Mouse (Mus musculus) liver, embryonic 15.5 days (tissue): ENCODE data around the gene Qk. TPM values are rescaled to one million over a fixed set of nuclear protein-coding genes. Genes with fewer than 3 reads are reported as not detected.

Experiments
- ATAC-seq: fragments of 200-750 bp; cut with Nextera tagmentation; 2 replicates; pipeline ENCODE4 v1.8.0; 2017; ENCODE audit warnings: moderate number of reproducible peaks, mild to moderate bottlenecking, moderate library complexity; ENCODE audit not compliant: insufficient read depth
- H3K27ac ChIP-seq: fragments of 300-500 bp; sonication (generic); replicated peaks from 2 replicates; pipeline ENCODE4 v1.5.1; 2015; ENCODE audit warnings: mild to moderate bottlenecking, inconsistent platforms
- H3K27me3 ChIP-seq: fragments of 300-500 bp; sonication (generic); 2 replicates; pipeline ENCODE4 v1.6.1; 2015; ENCODE audit warnings: mild to moderate bottlenecking, inconsistent platforms
- H3K36me3 ChIP-seq: fragments of 300-500 bp; sonication (generic); replicated peaks from 2 replicates; pipeline ENCODE4 v1.6.1; 2015; ENCODE audit warnings: moderate library complexity, mild to moderate bottlenecking, inconsistent platforms
- H3K4me1 ChIP-seq: fragments of 300-500 bp; sonication (generic); replicated peaks from 2 replicates; pipeline ENCODE4 v1.6.1; 2015; ENCODE audit warnings: inconsistent platforms
- H3K4me2 ChIP-seq: fragments of 300-500 bp; sonication (generic); 2 replicates; pipeline ENCODE4 v1.6.1; 2015; ENCODE audit warnings: moderate library complexity, mild to moderate bottlenecking, inconsistent platforms
- H3K4me3 ChIP-seq: fragments of 300-500 bp; sonication (generic); replicated peaks from 2 replicates; pipeline ENCODE4 v1.5.1; 2015; ENCODE audit warnings: mild to moderate bottlenecking, inconsistent platforms
- H3K9ac ChIP-seq: fragments of 300-500 bp; sonication (generic); 2 replicates; pipeline ENCODE4 v1.6.1; 2015; ENCODE audit warnings: moderate library complexity, mild to moderate bottlenecking, inconsistent platforms
- H3K9me3 ChIP-seq: fragments of 300-500 bp; sonication (generic); replicated peaks from 2 replicates; pipeline ENCODE4 v1.6.1; 2016; ENCODE audit warnings: inconsistent platforms
- WGBS: fragments of 180-500 bp; shearing (Covaris S2); methylation state at CpG from one replicate; pipeline ENCODE4 v1.1.7; 2015; ENCODE audit warnings: mixed read lengths; ENCODE audit not compliant: insufficient replicate concordance; 5-methylcytosine and 5-hydroxymethylcytosine counted together
- polyA plus RNA-seq: library from polyadenylated mRNA; unstranded; fragments of >200 nt; fragmentation: Nextera tagmentation; extraction: Ambion mirVana; gene quantifications from 2 replicates; pipeline ENCODE4 v1.2.1, GENCODE M21; 2015

The Qk gene
- polyA plus RNA-seq, 1 experiment from 2014 or later, result 6.4 TPM

DNA sequence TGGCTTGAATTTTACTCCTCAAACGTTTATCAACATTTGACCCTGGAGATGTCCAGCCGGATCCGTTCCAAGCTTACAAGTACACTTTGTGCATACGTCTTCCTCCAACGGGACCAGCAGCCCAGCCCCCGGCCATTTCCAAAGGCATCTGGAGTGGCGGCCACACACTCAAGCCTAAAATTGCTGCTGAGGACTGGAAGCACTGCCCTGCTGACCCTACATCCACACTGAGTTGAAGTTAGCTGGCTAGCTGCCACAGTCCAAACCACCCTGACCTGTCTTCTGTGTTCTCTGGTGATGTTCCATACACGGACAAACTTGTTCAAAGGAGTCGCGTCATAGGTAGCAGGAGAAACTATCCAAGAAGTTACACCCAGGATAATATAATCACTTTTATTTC is 18.6 kb upstream of the Qk start:
- Histone ChIP-seq H3K36me3 (no peaks in the 10 kb centered on the region), H3K9ac (no peak overlapping the region), H3K27me3 (peaks cover 39% of the 10 kb centered on the region), H3K4me2 (no peak overlapping the region), H3K4me3 (no peak overlapping the region), H3K4me1 (0 out of 2 replicates have a peak, but pooled peaks cover 7% of the 10 kb centered on the region), H3K9me3 (no peaks in the 10 kb centered on the region), H3K27ac (no peak overlapping the region)
- 65% methylated on average over 10 of the region's 10 CpGs for WGBS
- ATAC-seq, result peak; percentile 28; the same call in 1 of the 2 replicates

DNA sequence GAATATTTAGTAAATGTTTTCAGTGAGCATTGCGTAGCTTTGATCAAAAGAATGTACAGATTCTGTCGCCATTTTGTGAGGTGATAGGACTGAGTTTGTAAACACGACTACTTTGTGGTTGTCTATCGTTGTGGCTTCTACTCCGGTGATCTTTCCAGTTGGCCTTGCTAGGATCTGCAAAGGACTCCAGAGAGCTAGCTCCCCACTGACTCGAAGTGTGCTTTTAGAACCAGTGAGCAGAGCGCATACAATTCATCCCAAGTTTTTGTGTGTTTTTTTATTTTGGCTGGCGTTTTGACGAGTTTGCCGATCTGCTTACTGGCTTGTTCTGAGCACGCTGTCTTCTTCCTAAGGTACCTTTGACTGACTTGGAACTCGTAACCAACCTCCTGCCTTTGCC is 16.9 kb upstream of the Qk start:
- no peak overlapping the region for H3K9ac ChIP-seq
- no peak overlapping the region for H3K27ac ChIP-seq
- H3K36me3 ChIP-seq, result no peaks in the 10 kb centered on the region
- H3K9me3 ChIP-seq, result no peaks in the 10 kb centered on the region
- WGBS, result 75% methylated on average over 12 of the region's 12 CpGs
- H3K27me3 ChIP-seq, result peaks cover 40% of the 10 kb centered on the region
- no peak for ATAC-seq
- no peak overlapping the region for H3K4me2 ChIP-seq
- H3K4me1 ChIP-seq, result no peaks in the 10 kb centered on the region
- H3K4me3 ChIP-seq, result no peak overlapping the region

- WGBS, result 21% methylated on average over 16 of the region's 16 CpGs
- no peak overlapping the region for H3K9ac ChIP-seq
- peak overlapping the region; percentile 46 for H3K4me3 ChIP-seq
- peak overlapping the region; percentile 60 for H3K4me2 ChIP-seq
- H3K36me3 ChIP-seq, result no peaks in the 10 kb centered on the region
- no peak for ATAC-seq
- H3K27me3 ChIP-seq, result peaks cover 40% of the 10 kb centered on the region
- no peaks in the 10 kb centered on the region for H3K9me3 ChIP-seq
- no peaks in the 10 kb centered on the region for H3K4me1 ChIP-seq
- no peak overlapping the region for H3K27ac ChIP-seq
Measured at GRCm38 (mm10) chr17:10335809-10336499, 16.3 kb upstream of the Qk start.

DNA sequence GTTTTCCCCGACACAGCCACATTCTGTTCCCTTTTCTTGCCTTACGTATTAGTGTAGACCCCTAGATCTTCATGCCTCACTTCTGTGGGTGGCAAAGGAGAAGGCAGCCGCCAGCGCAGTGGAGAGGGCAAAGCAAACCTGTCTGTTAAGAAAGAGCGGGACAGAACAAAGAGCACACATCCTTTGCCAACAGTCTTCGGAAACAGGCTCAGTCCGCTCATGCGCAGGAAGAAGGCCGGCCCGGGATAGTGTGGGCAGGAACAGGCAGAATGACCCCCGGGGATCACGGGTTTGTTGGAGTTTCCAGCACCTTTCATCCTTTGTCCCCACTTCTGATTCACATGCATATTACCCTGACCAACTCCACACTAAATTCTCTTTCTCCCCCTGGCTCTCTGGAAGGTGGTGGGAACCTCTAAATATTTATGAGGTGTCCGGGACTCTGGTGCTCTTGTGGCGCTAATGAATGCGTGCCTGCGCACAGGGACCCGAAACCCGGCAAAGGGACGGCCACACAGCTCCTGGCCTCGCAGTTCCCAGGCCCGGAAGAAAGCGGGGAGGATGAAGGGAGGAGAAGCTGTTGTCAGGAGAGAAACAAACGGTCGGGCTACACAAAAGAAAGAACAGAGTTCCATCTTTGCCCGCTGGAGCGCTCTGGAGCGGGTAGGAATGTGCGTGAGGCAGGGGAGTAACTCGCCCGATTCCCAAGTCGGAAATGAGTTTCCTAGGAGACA is 15.5 kb upstream of the Qk start:
- H3K4me1 ChIP-seq, result no peaks in the 10 kb centered on the region
- no peaks in the 10 kb centered on the region for H3K36me3 ChIP-seq
- WGBS, result 1% methylated on average over 31 of the region's 31 CpGs
- no peak overlapping the region for H3K27ac ChIP-seq
- H3K9ac ChIP-seq, result no peak overlapping the region; the same call in 1 of the 2 replicates
- ATAC-seq, result no peak
- H3K4me2 ChIP-seq, result peak overlapping the region; percentile 60
- H3K9me3 ChIP-seq, result no peaks in the 10 kb centered on the region
- H3K27me3 ChIP-seq, result peaks cover 40% of the 10 kb centered on the region
- H3K4me3 ChIP-seq, result peak overlapping the region; percentile 46

DNA sequence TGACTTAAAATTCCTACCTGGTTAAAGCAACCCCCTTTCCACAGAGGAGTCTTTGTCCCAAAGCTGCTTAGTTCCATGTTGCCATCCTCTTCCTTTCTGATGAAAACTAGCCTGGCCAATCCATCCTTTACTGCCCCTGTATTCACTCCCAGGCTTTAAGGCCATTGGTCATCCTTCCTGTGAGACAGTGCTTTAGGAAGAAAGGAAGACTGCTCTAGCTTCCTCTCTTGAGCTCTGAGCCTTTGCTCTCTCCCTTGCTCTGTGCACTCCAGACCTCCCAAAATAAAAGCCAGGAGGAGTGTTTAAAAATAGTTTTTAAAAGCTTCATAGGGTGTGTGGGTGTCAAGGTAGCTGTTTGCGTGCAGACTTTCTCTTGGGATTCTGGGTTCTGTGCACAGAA is 14.8 kb upstream of the Qk start:
- Histone ChIP-seq H3K9ac (no peak overlapping the region), H3K4me3 (no peak overlapping the region)

DNA sequence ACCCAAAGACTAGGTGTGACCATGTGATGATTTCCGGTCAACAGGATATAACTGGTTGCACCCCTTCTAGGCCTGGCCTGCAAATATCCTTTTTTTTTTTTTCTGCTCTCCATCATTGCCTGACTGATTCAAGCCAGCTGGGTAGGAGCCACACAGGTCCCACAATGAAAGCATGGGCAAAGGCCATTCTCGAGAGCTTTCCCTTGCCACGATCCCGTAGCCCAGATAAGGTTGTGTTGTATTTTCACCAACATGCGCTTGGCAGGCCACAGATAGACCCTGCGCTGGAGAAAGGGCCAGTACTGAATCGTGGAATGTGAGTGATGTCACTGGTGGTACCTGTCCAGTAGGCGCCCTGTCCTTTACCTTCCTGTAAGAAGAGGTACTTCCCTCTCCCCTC is 13.7 kb upstream of the Qk start:
- H3K9me3 ChIP-seq, result no peaks in the 10 kb centered on the region
- H3K4me3 ChIP-seq, result no peak overlapping the region
- H3K4me2 ChIP-seq, result no peak overlapping the region
- 72% methylated on average over 8 of the region's 8 CpGs for WGBS
- ATAC-seq, result no peak
- H3K36me3 ChIP-seq, result no peaks in the 10 kb centered on the region
- H3K27ac ChIP-seq, result no peak overlapping the region
- H3K4me1 ChIP-seq, result peaks cover 6% of the 10 kb centered on the region; the same call in 1 of the 2 replicates
- no peak overlapping the region for H3K9ac ChIP-seq
- peaks cover 40% of the 10 kb centered on the region for H3K27me3 ChIP-seq

More for the DNA sequence above, 14.8 kb upstream of the Qk start:
- Histone ChIP-seq H3K36me3 (no peaks in the 10 kb centered on the region), H3K27ac (no peak overlapping the region), H3K9me3 (no peaks in the 10 kb centered on the region), H3K27me3 (peaks cover 40% of the 10 kb centered on the region), H3K4me1 (peaks cover under 1% of the 10 kb centered on the region; the same call in 1 of the 2 replicates), H3K4me2 (peak overlapping the region; percentile 60; the same call in 1 of the 2 replicates)
- 27% methylated on average over 1 of the region's 1 CpGs for WGBS
- no peak for ATAC-seq

DNA sequence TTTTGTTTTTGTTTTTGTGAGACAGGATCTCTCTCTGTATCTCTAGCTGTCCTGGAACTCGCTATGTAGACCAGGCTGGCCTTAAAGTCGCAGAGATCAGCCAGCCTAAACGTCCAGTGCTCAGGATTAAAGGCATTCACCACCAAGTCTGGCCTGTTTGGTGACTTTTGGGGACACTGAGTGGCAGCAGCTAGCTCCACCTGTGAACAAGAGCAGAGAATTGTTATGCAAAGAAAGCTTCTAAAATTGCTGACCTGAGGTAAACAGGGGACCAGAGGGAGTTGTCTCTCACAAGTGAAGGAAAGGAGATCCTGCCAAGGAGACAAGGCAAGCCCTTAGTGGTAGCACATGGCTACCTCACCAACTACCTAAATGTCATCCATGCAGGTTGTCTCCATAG is 12.5 kb upstream of the Qk start:
- H3K4me2 ChIP-seq, result no peak overlapping the region
- no peak overlapping the region for H3K27ac ChIP-seq
- H3K4me3 ChIP-seq, result no peak overlapping the region
- ATAC-seq, result no peak
- WGBS, result 56% methylated on average over 3 of the region's 3 CpGs
- H3K9me3 ChIP-seq, result no peaks in the 10 kb centered on the region
- H3K9ac ChIP-seq, result no peak overlapping the region
- peaks cover 7% of the 10 kb centered on the region for H3K4me1 ChIP-seq
- no peaks in the 10 kb centered on the region for H3K36me3 ChIP-seq
- H3K27me3 ChIP-seq, result peaks cover 38% of the 10 kb centered on the region

DNA sequence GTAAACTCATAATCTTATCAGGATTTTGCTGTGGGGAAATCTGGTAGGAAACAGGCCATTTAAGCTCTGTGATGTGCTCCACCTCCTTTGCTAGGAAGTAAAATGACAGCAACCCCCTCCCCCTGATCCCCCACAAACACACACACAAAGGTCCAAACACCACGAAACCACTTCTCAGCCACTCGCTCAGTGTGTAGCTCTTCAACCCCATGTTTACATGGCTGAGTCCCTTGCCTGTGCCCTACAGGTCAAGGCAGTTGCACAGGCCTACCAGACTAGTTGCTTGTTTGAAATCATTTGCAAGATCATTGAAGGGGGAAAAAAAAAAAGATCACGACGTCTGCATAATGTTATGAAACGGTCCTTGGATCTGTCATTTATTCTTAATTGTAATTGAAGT is 9.8 kb upstream of the Qk start:
- no peak overlapping the region for H3K27ac ChIP-seq
- H3K9me3 ChIP-seq, result no peaks in the 10 kb centered on the region
- WGBS, result 49% methylated on average over 5 of the region's 5 CpGs
- ATAC-seq, result no peak
- no peak overlapping the region for H3K9ac ChIP-seq
- no peak overlapping the region for H3K4me3 ChIP-seq
- no peak overlapping the region for H3K4me2 ChIP-seq
- H3K36me3 ChIP-seq, result no peaks in the 10 kb centered on the region
- H3K4me1 ChIP-seq, result peaks cover 16% of the 10 kb centered on the region
- peaks cover 12% of the 10 kb centered on the region for H3K27me3 ChIP-seq

GRCm38 (mm10) chr17:10328544-10329100 is 9.0 kb upstream of the Qk start:
- H3K36me3 ChIP-seq, result no peaks in the 10 kb centered on the region
- no peak overlapping the region for H3K4me2 ChIP-seq
- H3K9ac ChIP-seq, result no peak overlapping the region
- no peak for ATAC-seq
- 62% methylated on average over 9 of the region's 9 CpGs for WGBS
- no peak overlapping the region for H3K27ac ChIP-seq
- no peaks in the 10 kb centered on the region for H3K9me3 ChIP-seq
- 0 out of 2 replicates have a peak, but pooled peaks cover 4% of the 10 kb centered on the region for H3K27me3 ChIP-seq
- peaks cover 16% of the 10 kb centered on the region for H3K4me1 ChIP-seq
- H3K4me3 ChIP-seq, result no peak overlapping the region

DNA sequence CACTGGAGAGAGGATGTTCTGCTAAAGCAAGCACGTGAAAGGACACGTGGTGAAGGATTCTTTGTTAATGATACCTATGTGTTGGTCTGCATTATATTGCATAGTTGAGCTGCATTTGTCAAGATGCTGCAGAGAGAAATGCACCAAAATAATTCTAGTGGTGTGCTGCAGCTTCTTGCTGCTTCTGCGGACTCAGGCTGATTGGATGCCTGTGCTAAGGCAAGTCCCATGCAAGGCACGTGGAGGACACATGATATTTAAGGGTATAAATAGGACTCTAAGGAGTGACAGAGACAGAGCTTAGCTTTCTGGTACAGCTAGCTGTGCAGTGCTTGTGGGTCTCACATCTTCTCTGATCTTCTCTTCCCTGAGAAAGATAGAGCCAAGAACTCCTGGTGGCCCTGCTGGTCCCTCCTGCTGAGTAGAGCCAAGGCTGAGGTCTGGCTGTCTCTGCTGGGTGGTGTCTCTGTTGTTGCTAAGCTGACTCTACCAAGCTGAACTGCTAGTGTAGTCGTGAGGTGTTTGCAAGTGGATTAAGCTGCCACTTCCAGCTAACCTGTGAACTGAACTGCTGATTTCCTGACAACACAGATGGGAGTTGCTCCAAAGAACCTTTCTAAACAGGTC is 8.0 kb upstream of the Qk start:
- Histone ChIP-seq H3K4me2 (no peak overlapping the region), H3K9me3 (no peaks in the 10 kb centered on the region), H3K27ac (no peak overlapping the region), H3K4me3 (no peak overlapping the region), H3K4me1 (peaks cover 18% of the 10 kb centered on the region), H3K9ac (no peak overlapping the region), H3K36me3 (no peaks in the 10 kb centered on the region), H3K27me3 (no peaks in the 10 kb centered on the region)
- ATAC-seq, result no peak
- 62% methylated on average over 5 of the region's 5 CpGs for WGBS

DNA sequence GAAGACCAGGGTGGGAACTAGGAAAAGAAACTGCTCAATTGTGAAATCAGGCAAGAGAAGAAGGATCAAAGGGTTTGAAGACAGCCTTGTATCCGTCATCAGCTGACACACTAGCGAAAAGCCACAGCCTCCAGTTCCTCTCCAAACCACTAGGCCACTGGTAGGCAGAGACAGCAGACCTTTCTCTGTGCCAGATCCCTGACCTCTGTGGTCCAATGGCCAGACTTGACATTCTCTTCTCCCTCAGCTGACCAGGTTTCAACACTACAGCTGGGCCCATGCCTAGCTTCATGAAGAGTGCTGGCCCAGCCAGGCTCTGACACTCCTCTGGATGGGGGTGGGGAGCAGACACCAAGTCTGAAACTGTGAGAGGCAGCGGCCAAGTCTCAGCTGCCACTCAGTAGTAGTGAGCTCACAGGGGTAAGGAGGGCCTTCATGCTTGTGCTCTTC is 7.0 kb upstream of the Qk start:
- no peaks in the 10 kb centered on the region for H3K36me3 ChIP-seq
- H3K4me2 ChIP-seq, result no peak overlapping the region
- H3K4me1 ChIP-seq, result peaks cover 21% of the 10 kb centered on the region
- H3K4me3 ChIP-seq, result no peak overlapping the region
- no peaks in the 10 kb centered on the region for H3K9me3 ChIP-seq
- no peak overlapping the region for H3K9ac ChIP-seq
- peak; percentile 37; the same call in 1 of the 2 replicates for ATAC-seq
- H3K27me3 ChIP-seq, result no peaks in the 10 kb centered on the region
- WGBS, result 39% methylated on average over 3 of the region's 3 CpGs
- no peak overlapping the region for H3K27ac ChIP-seq
